Mouse (Mus musculus) megakaryocyte-erythroid progenitor cell, adult 5 weeks (primary cell): ENCODE results near the gene Fam43a. TPM values are rescaled to one million over a fixed set of nuclear protein-coding genes. Genes with fewer than 3 reads are reported as not detected.

Experiments used
- polyA plus RNA-seq: library from polyadenylated mRNA; stranded (reverse); fragments of >175 nt; gene quantifications from 2 replicates; pipeline ENCODE4 v1.2.3, GENCODE M21; 2012

Gene Fam43a
- polyA plus RNA-seq, result 29.6 and 33.1 TPM in 2 replicates

DNA sequence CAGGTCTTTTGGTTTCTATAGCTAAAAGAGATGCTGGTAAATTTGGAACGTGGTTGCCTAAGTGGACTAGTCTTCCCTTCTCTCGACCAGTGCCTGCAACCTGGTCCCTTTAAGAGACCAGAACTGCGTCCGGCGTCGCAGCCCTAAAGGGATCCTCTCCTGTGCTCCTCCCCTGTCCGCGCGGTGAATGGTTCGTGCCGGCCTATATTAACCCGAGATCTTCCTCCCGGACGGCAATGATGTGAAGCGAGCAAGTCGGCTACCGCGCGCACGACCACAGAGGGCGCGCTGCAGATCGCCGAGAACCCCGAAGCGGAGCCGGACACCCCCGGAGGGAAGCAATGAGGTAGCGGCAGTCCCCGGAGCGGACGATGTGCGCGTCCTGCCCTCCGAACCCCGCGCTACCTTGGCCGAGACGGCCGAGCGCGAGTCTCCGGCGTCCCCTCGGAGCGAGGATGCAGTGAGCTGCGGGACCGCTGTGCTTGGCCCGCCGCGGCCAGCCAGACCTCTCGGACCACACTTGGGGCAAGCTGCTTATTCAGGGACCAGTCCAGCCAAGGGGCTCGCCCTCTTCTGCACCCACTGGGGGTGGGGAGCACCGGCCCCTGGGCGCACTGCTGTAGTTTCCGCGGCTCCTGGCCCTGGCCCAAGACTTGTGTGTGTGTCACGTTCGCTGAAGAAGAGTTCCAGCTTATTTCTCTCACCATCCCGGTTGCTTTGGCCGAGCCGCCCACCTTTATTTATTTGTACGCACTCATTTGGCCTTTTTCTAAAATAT lies at the start of gene Fam43a:
Gene Fam43a (plus strand): TSS at position 233 of the 778 bp plus-strand sequence.

DNA sequence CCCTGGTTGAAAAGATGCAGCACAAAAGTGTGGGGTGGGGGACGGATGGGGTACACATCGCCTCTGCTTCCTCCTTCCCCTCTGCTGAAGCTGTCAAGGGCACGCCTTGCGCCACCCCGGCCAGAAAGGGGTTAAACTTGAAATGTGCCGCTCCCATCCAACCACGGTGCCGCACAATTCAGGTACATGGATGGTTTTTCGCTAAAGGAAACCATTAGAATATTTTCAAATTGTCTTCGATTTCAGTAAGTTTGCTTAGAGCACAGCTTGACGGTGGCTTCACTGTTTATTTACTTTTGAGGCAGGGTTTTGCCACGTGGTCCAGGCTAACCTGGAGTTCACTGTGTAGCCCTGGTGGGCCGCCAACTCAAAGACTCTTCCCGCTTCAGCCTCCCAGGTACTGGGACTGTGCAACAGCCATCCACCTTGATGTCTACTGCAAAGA lies 48.8 kb upstream of the Fam43a start, which contains the start of gene Tmem44:
Gene Tmem44 (minus strand): TSS at position 95 of the 445 bp plus-strand sequence.

DNA sequence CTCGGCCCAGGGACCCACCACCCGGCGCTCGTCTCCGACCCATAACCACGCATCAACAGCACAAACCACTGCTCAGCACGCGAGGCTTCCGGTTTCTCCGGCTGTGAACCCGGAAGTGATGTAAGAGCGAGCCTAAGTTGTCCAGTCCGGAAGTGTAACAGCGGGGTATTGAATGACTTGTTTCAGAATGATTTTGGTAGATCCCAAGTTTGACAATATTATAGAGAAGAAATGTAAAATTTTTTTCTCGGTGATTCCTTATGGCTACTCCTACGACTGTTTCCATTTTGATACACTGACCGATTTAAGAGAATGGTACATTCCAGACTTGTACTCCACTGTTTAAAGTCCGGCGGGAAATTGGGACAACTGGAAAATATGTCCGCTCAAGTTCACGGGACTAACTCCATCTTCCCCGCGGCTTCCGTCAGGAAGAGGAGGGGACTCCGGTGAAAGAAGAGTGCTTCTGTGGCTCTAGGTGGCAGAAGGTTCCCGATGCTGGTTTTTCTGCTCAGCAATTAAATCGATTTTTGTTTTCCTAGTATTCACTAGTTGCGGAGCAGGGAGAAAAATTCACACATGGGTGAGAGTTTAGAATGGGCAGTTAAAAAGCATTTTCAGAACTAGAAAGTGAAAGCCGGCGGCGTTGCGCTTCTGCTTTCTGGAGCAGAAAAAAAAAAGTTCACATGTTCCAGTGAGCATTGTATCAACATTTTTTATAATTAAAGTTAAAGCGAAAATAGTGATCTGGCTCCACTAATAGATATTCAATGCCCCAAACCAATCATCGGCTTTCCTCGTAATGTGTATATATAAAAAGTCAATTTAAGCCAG lies 11.8 kb upstream of the Fam43a start, which contains the start of gene Lsg1:
Gene Lsg1 (minus strand): TSS at position 99 of the 834 bp plus-strand sequence.

Other genes starting within 250 kb of the Fam43a start
- 48.8 and 50.6 TPM in 2 replicates for gene Atp13a3, start 193.7 kb upstream of the Fam43a start, polyA plus RNA-seq
- gene Tmem44, start 48.9 kb upstream of the Fam43a start, polyA plus RNA-seq, result 0.14 and 0.54 TPM in 2 replicates
- gene Lsg1, start 12.1 kb upstream of the Fam43a start, polyA plus RNA-seq, result 10.3 and 10.8 TPM in 2 replicates